Mouse (Mus musculus) heart, postnatal 0 days (tissue): ENCODE measurements around the gene Ackr3.

Experiments used
- CTCF ChIP-seq: IDR thresholded peaks from 2 replicates; pipeline ENCODE4 v1.5.1; 2016; ENCODE audit warnings: antibody characterized with exemption, control low read depth, low read depth
- EP300 ChIP-seq: IDR thresholded peaks from 2 replicates; pipeline ENCODE4 v1.6.1; 2016; ENCODE audit warnings: antibody characterized with exemption, low read depth

DNA sequence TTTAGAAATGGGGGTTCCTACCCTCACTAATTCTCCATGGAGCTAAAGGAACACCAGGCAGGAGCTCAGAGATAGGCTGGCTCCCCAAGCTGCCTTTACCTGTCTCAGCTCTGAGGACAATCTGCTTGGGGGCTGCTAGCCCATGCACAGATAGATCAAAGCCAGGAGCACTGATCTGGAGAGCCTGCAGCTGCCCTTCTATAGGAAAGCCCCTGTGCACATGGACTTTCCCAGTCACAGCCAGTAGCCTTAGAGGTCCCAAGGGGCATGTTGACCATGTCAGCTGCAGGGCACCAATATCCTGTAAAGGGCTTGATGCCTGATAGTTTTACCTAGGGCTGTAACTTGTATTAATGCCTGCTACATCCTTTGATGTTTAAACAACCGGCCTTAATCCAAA is 12.6 kb downstream of the Ackr3 start:
- TF ChIP-seq EP300 = no peak
- no peak for TF ChIP-seq CTCF
